Mouse (Mus musculus) spleen, postnatal 10 days (tissue): ENCODE measurements around the gene Prss23.
A peak's percentile ranks its signal among the peaks of the same experiment; 100 is the strongest.

Source experiments
- DNase-seq, 2 experiments: peaks; one replicate each; pipeline ENCODE4 v3.0.0; 2021 to 2022; ENCODE audit warnings: low spot score in 2 of 2

The Prss23 gene

GRCm38 (mm10) chr7:89508672-89509071 is 18.3 kb downstream of the Prss23 start:
- no peak for DNase-seq

- peak in 1 of 2 experiments; percentile 25 for DNase-seq
These were observed 27.3 kb downstream of the Prss23 start for GRCm38 (mm10) chr7:89499516-89500307.

- DNase-seq: no peak
These were observed 43.0 kb downstream of the Prss23 start for GRCm38 (mm10) chr7:89483769-89484568.

GRCm38 (mm10) chr7:89481723-89482122 is 45.3 kb downstream of the Prss23 start:
- no peak for DNase-seq

- DNase-seq: no peak
These were observed 48.5 kb downstream of the Prss23 start for GRCm38 (mm10) chr7:89478490-89478889.

GRCm38 (mm10) chr7:89477294-89477999 is 49.5 kb downstream of the Prss23 start:
- DNase-seq: no peak

- no peak for DNase-seq
These were observed 53.5 kb downstream of the Prss23 start for GRCm38 (mm10) chr7:89473442-89473841.

GRCm38 (mm10) chr7:89463775-89464592 is 63.0 kb downstream of the Prss23 start:
- DNase-seq: no peak

GRCm38 (mm10) chr7:89463246-89463645 is 63.7 kb downstream of the Prss23 start:
- DNase-seq: no peak

GRCm38 (mm10) chr7:89462646-89463207 is 64.3 kb downstream of the Prss23 start:
- DNase-seq: no peak

GRCm38 (mm10) chr7:89461351-89461750 is 65.6 kb downstream of the Prss23 start:
- DNase-seq: no peak

GRCm38 (mm10) chr7:89460911-89461310 is 66.1 kb downstream of the Prss23 start:
- no peak for DNase-seq

- DNase-seq: no peak
These were observed 67.3 kb downstream of the Prss23 start for GRCm38 (mm10) chr7:89459691-89460090.
